Mouse (Mus musculus) bone marrow macrophage, adult 2 months (primary cell): ENCODE results near the gene Olfr699.

Source experiments
- CTCF ChIP-seq: IDR thresholded peaks from 2 replicates; pipeline ENCODE4 v1.5.1; 2012; ENCODE audit warnings: low read depth, mild to moderate bottlenecking, low read length, moderate library complexity
- POLR2A ChIP-seq: IDR thresholded peaks from 2 replicates; pipeline ENCODE4 v1.6.1; 2012; ENCODE audit warnings: mild to moderate bottlenecking, low read depth, low read length, borderline replicate concordance

GRCm38 (mm10) chr7:106758800-106759199 is 34.2 kb downstream of the Olfr699 start:
- TF ChIP-seq POLR2A (no peak), CTCF (no peak)
